Mouse (Mus musculus) layer of hippocampus, postnatal 10 days (tissue): ENCODE measurements around the gene Spocd1. TPM values are rescaled to one million over a fixed set of nuclear protein-coding genes. Genes with fewer than 3 reads are reported as not detected.

ENCODE experiments used
- DNase-seq, 2 experiments: peaks; one replicate each; pipeline ENCODE4 v3.0.0; 2021; ENCODE audit warnings: low spot score in 2 of 2
- total RNA-seq, 2 experiments: library from RNA; stranded (reverse); gene quantifications; 2 replicates each; pipeline ENCODE4 v1.2.3; 2021

Gene Spocd1
- total RNA-seq, 2 experiments from 2014 or later = 0.18 to 0.48 TPM

DNA sequence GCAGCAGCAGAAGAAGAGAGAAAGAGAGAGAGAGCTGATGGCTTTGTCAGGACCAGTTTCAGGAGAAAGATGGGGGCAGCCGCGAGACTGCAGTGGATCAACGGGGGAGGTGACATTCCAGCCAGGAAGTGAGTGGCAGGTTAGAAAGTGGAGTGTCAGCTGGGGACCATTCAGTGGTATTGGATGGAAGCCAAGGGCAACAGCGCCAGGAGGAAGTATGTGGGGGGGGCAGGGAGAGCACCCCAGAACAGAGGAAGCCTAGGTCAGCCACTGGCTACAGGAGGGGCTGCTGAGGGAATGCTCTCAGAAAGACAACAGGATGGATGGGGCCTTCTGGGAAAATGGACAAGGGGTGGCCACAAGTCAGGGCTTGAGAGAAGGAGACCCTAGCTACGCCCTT lies 72.7 kb downstream of the Spocd1 start:
- DNase-seq = no peak

DNA sequence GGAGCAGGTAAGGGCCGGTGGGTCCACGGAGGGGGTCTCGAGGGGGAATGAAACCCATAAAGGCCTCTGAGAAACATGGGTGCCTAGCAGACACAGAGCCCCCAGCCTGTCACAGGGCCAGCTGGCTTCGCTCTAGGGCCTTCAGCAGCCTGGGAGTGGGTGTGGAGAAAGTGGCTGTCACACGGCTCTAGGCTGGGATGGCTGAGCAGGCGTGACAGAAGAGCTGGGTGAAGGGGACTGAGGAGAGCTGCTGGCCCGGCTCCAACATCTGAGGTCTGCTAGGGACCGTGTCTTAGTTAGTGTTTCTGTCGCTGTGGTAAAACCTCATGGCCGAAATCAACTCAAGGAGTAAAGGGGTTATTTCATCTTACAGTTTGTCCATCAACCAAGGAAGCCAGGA lies 73.1 kb downstream of the Spocd1 start:
- peak in 1 of 2 experiments; percentile 58 for DNase-seq

DNA sequence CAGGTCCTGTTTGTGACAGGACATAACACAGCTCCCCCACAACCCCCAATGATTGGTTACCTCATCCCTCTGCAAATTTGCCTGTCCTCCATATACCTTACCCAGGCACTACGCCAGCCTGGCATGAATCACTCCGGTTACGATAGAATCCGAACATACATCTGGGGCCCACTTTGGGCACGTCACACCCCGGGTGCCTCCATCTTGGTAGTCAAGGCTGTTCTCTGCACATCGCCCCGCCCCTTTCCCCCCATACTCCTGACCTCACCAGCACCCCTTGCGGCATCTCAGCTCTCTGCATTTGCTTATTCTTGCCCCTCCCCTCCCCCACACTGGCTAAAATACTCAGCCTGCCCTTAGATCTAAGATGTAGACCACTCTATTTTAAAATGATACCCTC lies 76.5 kb downstream of the Spocd1 start:
- DNase-seq = no peak

DNA sequence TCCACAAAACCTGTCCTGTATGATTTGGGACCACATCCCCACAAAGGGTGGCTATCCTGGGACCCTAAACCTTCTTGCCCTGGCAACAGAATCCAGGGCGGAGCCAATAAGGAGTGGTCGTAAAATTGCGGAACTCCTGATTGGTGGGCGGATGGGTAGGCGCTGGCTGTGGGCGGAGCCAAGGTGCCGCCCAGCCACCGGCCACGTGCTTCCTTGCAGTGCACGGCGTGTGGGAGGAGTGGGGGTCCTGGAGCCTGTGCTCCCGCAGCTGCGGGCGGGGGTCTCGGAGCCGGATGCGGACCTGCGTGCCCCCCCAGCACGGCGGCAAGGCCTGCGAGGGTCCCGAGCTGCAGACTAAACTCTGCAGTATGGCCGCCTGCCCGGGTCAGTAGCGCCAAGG lies 77.5 kb downstream of the Spocd1 start:
- DNase-seq = no peak

Other genes with a start within 250 kb of the Spocd1 start
- gene Tmem39b, start 232.4 kb upstream of the Spocd1 start, total RNA-seq = 10 to 100 TPM; 13.0 to 13.1 TPM
- 100 to 1,000 TPM in 1 of 2 experiments, 10 to 100 TPM in 1; 99.3 to 108 TPM for gene Khdrbs1, start 186.9 kb upstream of the Spocd1 start, total RNA-seq
- gene Ptp4a2, start 118.0 kb upstream of the Spocd1 start, total RNA-seq = 100 to 1,000 TPM; 125 to 136 TPM
- 100 to 1,000 TPM; 390 to 419 TPM for gene Adgrb2, start 55.6 kb downstream of the Spocd1 start, total RNA-seq
- gene Col16a1, start 118.6 kb downstream of the Spocd1 start, total RNA-seq = 10 to 100 TPM; 17.9 to 26.0 TPM
- gene Pef1, start 173.3 kb downstream of the Spocd1 start, total RNA-seq = 10 to 100 TPM; 37.4 to 39.7 TPM
- gene Hcrtr1, start 210.1 kb downstream of the Spocd1 start, total RNA-seq = 10 to 100 TPM; 12.5 to 14.3 TPM
- gene Tinagl1, start 245.9 kb downstream of the Spocd1 start, total RNA-seq = 1 to 10 TPM; 3.3 TPM